1 mouse cellular context compared by ENCODE assay signal in genomic region chr16:20179406-20180175, GRCm38 (mm10).
A peak's percentile ranks its signal among the peaks of the same experiment; 100 is the strongest.
TF ChIP-seq lines count a peak whose summit lies in the region.

No protein-coding gene starts in this region.

TF ChIP-seq in MEL, 35 proteins besides CTCF, POLR2A, EP300 and RAD21 (continued from another document):
- no peak for TF ChIP-seq TBP (IDR thresholded peaks at IDR 0.05; ENCODE audit: low read depth, low read length)
- peak; percentile 49 for TF ChIP-seq SMC3 (IDR thresholded peaks at IDR 0.05; ENCODE audit: low read depth, low read length)
